Mouse (Mus musculus) hindbrain, embryonic 14.5 days (tissue): ENCODE results near the gene Pced1b. TPM values are rescaled to one million over a fixed set of nuclear protein-coding genes. Genes with fewer than 3 reads are reported as not detected.
"Not testable (repeated sequence)": the region's sequence is repeated elsewhere in the genome, so short reads cannot be mapped to it uniquely, and the experiment has no call there.

Experiments used
- ATAC-seq: fragments of 200-750 bp; cut with Nextera tagmentation; 2 replicates; pipeline ENCODE4 v1.8.0; 2017; ENCODE audit warnings: moderate number of reproducible peaks, mild to moderate bottlenecking, moderate TSS enrichment, moderate library complexity; ENCODE audit not compliant: low FRiP score
- DNase-seq: peaks from one replicate; pipeline ENCODE4 v3.0.0-alpha.2; 2015; ENCODE audit warnings: low spot score
- H3K27ac ChIP-seq: fragments of 300-500 bp; sonication (generic); 2 replicates; pipeline ENCODE4 v1.5.1; 2014; ENCODE audit warnings: mild to moderate bottlenecking, moderate library complexity
- H3K27me3 ChIP-seq: fragments of 300-500 bp; sonication (generic); 2 replicates; pipeline ENCODE4 v1.6.1; 2014; ENCODE audit warnings: mild to moderate bottlenecking, low read length, mixed read lengths; ENCODE audit not compliant: control insufficient read depth, insufficient read depth
- H3K36me3 ChIP-seq: fragments of 300-500 bp; sonication (generic); replicated peaks from 2 replicates; pipeline ENCODE4 v1.6.1; 2014; ENCODE audit not compliant: control insufficient read depth, insufficient read depth
- H3K4me1 ChIP-seq: fragments of 300-500 bp; sonication (generic); replicated peaks from 2 replicates; pipeline ENCODE4 v1.6.1; 2014; ENCODE audit warnings: antibody characterized with exemption, low read length, mixed read lengths; ENCODE audit not compliant: control insufficient read depth, insufficient read depth
- H3K4me2 ChIP-seq: fragments of 300-500 bp; sonication (generic); replicated peaks from 2 replicates; pipeline ENCODE4 v1.6.1; 2014; ENCODE audit warnings: mild to moderate bottlenecking, moderate library complexity
- H3K4me3 ChIP-seq: fragments of 300-500 bp; sonication (generic); replicated peaks from 2 replicates; pipeline ENCODE4 v1.5.1; 2014; ENCODE audit warnings: mild to moderate bottlenecking, low read length
- H3K9ac ChIP-seq: fragments of 300-500 bp; sonication (generic); 2 replicates; pipeline ENCODE4 v1.6.1; 2014
- H3K9me3 ChIP-seq: fragments of 300-500 bp; sonication (generic); 2 replicates; pipeline ENCODE4 v1.6.1; 2016; ENCODE audit warnings: low read length; ENCODE audit not compliant: control insufficient read depth
- WGBS: fragments of 180-500 bp; shearing (Covaris S2); extraction: QIAGEN DNeasy Blood & Tissue Kit; methylation state at CpG from one replicate; pipeline ENCODE4 v1.1.7; 2014; 5-methylcytosine and 5-hydroxymethylcytosine counted together
- polyA plus RNA-seq: library from polyadenylated mRNA; unstranded; fragments of >200 nt; fragmentation: Nextera tagmentation; extraction: Ambion mirVana; gene quantifications from 2 replicates; pipeline ENCODE4 v1.2.1, GENCODE M21; 2014

The Pced1b gene
- polyA plus RNA-seq, 1 experiment from 2014 or later, result 5.8 TPM

- WGBS, result 32% methylated on average over 7 of the region's 7 CpGs
- Histone ChIP-seq H3K36me3 (no peaks in the 10 kb centered on the region), H3K4me2 (no peak overlapping the region), H3K4me1 (peaks cover 6% of the 10 kb centered on the region; the same call in 1 of the 2 replicates), H3K4me3 (no peak overlapping the region), H3K9me3 (no peaks in the 10 kb centered on the region), H3K9ac (no peak overlapping the region), H3K27ac (no peak overlapping the region), H3K27me3 (no peaks in the 10 kb centered on the region)
- ATAC-seq, result no peak
- no peak for DNase-seq
Measured at GRCm38 (mm10) chr15:97376081-97376742, 129.3 kb downstream of the Pced1b start.

- 15% methylated on average over 19 of the region's 19 CpGs for WGBS
- Histone ChIP-seq H3K9ac (no peak overlapping the region), H3K4me3 (no peak overlapping the region), H3K4me1 (peaks cover 6% of the 10 kb centered on the region; the same call in 1 of the 2 replicates), H3K27ac (no peak overlapping the region), H3K27me3 (no peaks in the 10 kb centered on the region), H3K4me2 (no peak overlapping the region), H3K36me3 (no peaks in the 10 kb centered on the region), H3K9me3 (no peaks in the 10 kb centered on the region)
- no peak for ATAC-seq
- DNase-seq, result no peak
Measured at GRCm38 (mm10) chr15:97376792-97377222, 129.9 kb downstream of the Pced1b start.

- Histone ChIP-seq H3K27me3 (no peaks in the 10 kb centered on the region), H3K9me3 (no peaks in the 10 kb centered on the region), H3K9ac (no peak overlapping the region), H3K4me2 (no peak overlapping the region), H3K27ac (no peak overlapping the region), H3K4me1 (peaks cover 6% of the 10 kb centered on the region; the same call in 1 of the 2 replicates), H3K4me3 (no peak overlapping the region), H3K36me3 (no peaks in the 10 kb centered on the region)
- DNase-seq (no peak), ATAC-seq (no peak)
- WGBS, result 90% methylated on average over 4 of the region's 4 CpGs
Measured at GRCm38 (mm10) chr15:97378061-97378460, 131.2 kb downstream of the Pced1b start.

- Histone ChIP-seq H3K4me3 (no peak overlapping the region), H3K27me3 (no peaks in the 10 kb centered on the region), H3K4me2 (no peak overlapping the region), H3K4me1 (no peaks in the 10 kb centered on the region), H3K9me3 (no peaks in the 10 kb centered on the region), H3K36me3 (no peaks in the 10 kb centered on the region), H3K9ac (no peak overlapping the region), H3K27ac (no peak overlapping the region)
- no peak for DNase-seq
- WGBS, result 75% methylated on average over 11 of the region's 12 CpGs
- ATAC-seq, result no peak
Measured at GRCm38 (mm10) chr15:97379489-97380304, 132.8 kb downstream of the Pced1b start.

GRCm38 (mm10) chr15:97382567-97382966 is 135.7 kb downstream of the Pced1b start:
- Histone ChIP-seq H3K4me1 (no peaks in the 10 kb centered on the region), H3K27me3 (no peaks in the 10 kb centered on the region), H3K36me3 (no peaks in the 10 kb centered on the region), H3K4me3 (no peak overlapping the region), H3K4me2 (no peak overlapping the region), H3K27ac (no peak overlapping the region), H3K9ac (no peak overlapping the region), H3K9me3 (no peaks in the 10 kb centered on the region)
- ATAC-seq, result no peak
- no peak for DNase-seq
- 93% methylated on average over 3 of the region's 3 CpGs for WGBS

GRCm38 (mm10) chr15:97383523-97384141 is 136.7 kb downstream of the Pced1b start:
- DNase-seq (no peak), ATAC-seq (no peak)
- Histone ChIP-seq H3K27ac (no peak overlapping the region), H3K9me3 (no peaks in the 10 kb centered on the region), H3K4me2 (no peak overlapping the region), H3K27me3 (no peaks in the 10 kb centered on the region), H3K36me3 (no peaks in the 10 kb centered on the region), H3K4me1 (no peaks in the 10 kb centered on the region), H3K9ac (no peak overlapping the region), H3K4me3 (no peak overlapping the region)
- WGBS, result 84% methylated on average over 14 of the region's 14 CpGs

GRCm38 (mm10) chr15:97384170-97385018 is 137.5 kb downstream of the Pced1b start:
- DNase-seq, result no peak
- Histone ChIP-seq H3K9me3 (no peaks in the 10 kb centered on the region), H3K4me1 (no peaks in the 10 kb centered on the region), H3K4me2 (no peak overlapping the region), H3K4me3 (no peak overlapping the region), H3K27me3 (no peaks in the 10 kb centered on the region), H3K27ac (no peak overlapping the region), H3K36me3 (no peaks in the 10 kb centered on the region), H3K9ac (no peak overlapping the region)
- ATAC-seq, result no peak
- WGBS, result 95% methylated on average over 28 of the region's 28 CpGs

- H3K27me3 ChIP-seq, H3K36me3 ChIP-seq, H3K4me2 ChIP-seq, H3K4me3 ChIP-seq, H3K27ac ChIP-seq, H3K4me1 ChIP-seq, ATAC-seq, H3K9ac ChIP-seq, DNase-seq, H3K9me3 ChIP-seq: not testable (repeated sequence)
- 94% methylated on average over 10 of the region's 10 CpGs for WGBS
Measured at GRCm38 (mm10) chr15:97385174-97385573, 138.3 kb downstream of the Pced1b start.
